Mouse (Mus musculus) embryonic facial prominence, embryonic 14.5 days (tissue): Measurements from ENCODE around the gene Tanc2. TPM values are rescaled to one million over a fixed set of nuclear protein-coding genes. Genes with fewer than 3 reads are reported as not detected.

Experiments used
- ATAC-seq: fragments of 200-750 bp; cut with Nextera tagmentation; 2 replicates; pipeline ENCODE4 v1.8.0; 2017; ENCODE audit warnings: low read depth, moderate number of reproducible peaks, moderate TSS enrichment
- DNase-seq: peaks from one replicate; pipeline ENCODE4 v3.0.0-alpha.2; 2015; ENCODE audit warnings: low spot score
- H3K27ac ChIP-seq: fragments of 300-500 bp; sonication (generic); replicated peaks from 2 replicates; pipeline ENCODE4 v1.5.1; 2014; ENCODE audit warnings: low read depth, mild to moderate bottlenecking, low read length, moderate library complexity
- H3K27me3 ChIP-seq: fragments of 300-500 bp; sonication (generic); replicated peaks from 2 replicates; pipeline ENCODE4 v1.6.1; 2014; ENCODE audit warnings: low read length; ENCODE audit not compliant: control insufficient read depth, insufficient read depth
- H3K36me3 ChIP-seq: fragments of 300-500 bp; sonication (generic); 2 replicates; pipeline ENCODE4 v1.6.1; 2014; ENCODE audit warnings: low read length, mixed read lengths; ENCODE audit not compliant: control insufficient read depth, insufficient read depth
- H3K4me1 ChIP-seq: fragments of 300-500 bp; sonication (generic); 2 replicates; pipeline ENCODE4 v1.6.1; 2014; ENCODE audit warnings: antibody characterized with exemption, low read length; ENCODE audit not compliant: control insufficient read depth, insufficient read depth
- H3K4me2 ChIP-seq: fragments of 300-500 bp; sonication (generic); 2 replicates; pipeline ENCODE4 v1.6.1; 2014; ENCODE audit warnings: low read depth, mild to moderate bottlenecking, low read length, moderate library complexity, mixed read lengths
- H3K4me3 ChIP-seq: fragments of 300-500 bp; sonication (generic); 2 replicates; pipeline ENCODE4 v1.5.1; 2014; ENCODE audit warnings: low read depth, mild to moderate bottlenecking, low read length
- H3K9ac ChIP-seq: fragments of 300-500 bp; sonication (generic); 2 replicates; pipeline ENCODE4 v1.6.1; 2014; ENCODE audit warnings: low read depth, mild to moderate bottlenecking, low read length, moderate library complexity, mixed read lengths
- H3K9me3 ChIP-seq: fragments of 300-500 bp; sonication (generic); 2 replicates; pipeline ENCODE4 v1.6.1; 2016; ENCODE audit warnings: low read length; ENCODE audit not compliant: control insufficient read depth
- WGBS: fragments of 180-500 bp; shearing (Covaris S2); extraction: QIAGEN DNeasy Blood & Tissue Kit; methylation state at CpG from one replicate; pipeline ENCODE4 v1.1.7; 2014; 5-methylcytosine and 5-hydroxymethylcytosine counted together
- polyA plus RNA-seq: library from polyadenylated mRNA; unstranded; fragments of >200 nt; fragmentation: Nextera tagmentation; extraction: Ambion mirVana; gene quantifications from 2 replicates; pipeline ENCODE4 v1.2.1, GENCODE M21; 2014

Tanc2 gene
- polyA plus RNA-seq, 1 experiment from 2014 or later: 13.7 TPM

GRCm38 (mm10) chr11:105823759-105824158 lies 234.0 kb downstream of the Tanc2 start:
- no peaks in the 10 kb centered on the region for H3K36me3 ChIP-seq
- no peaks in the 10 kb centered on the region for H3K27me3 ChIP-seq
- no peaks in the 10 kb centered on the region for H3K9me3 ChIP-seq
- 56% methylated on average over 2 of the region's 2 CpGs for WGBS
- no peak overlapping the region for H3K27ac ChIP-seq
- H3K4me2 ChIP-seq: no peak overlapping the region
- H3K4me3 ChIP-seq: no peak overlapping the region
- H3K9ac ChIP-seq: no peak overlapping the region
- DNase-seq: no peak
- ATAC-seq: no peak
- H3K4me1 ChIP-seq: no peaks in the 10 kb centered on the region

GRCm38 (mm10) chr11:105828175-105828574 lies 238.4 kb downstream of the Tanc2 start:
- ATAC-seq: no peak

GRCm38 (mm10) chr11:105835209-105835608 lies 245.4 kb downstream of the Tanc2 start:
- no peak overlapping the region for H3K4me2 ChIP-seq
- no peak overlapping the region for H3K4me3 ChIP-seq
- H3K27me3 ChIP-seq: no peaks in the 10 kb centered on the region
- H3K36me3 ChIP-seq: peaks cover 6% of the 10 kb centered on the region; the same call in 1 of the 2 replicates
- no peaks in the 10 kb centered on the region for H3K4me1 ChIP-seq
- ATAC-seq: no peak
- H3K27ac ChIP-seq: no peak overlapping the region
- no peak overlapping the region for H3K9ac ChIP-seq
- no peaks in the 10 kb centered on the region for H3K9me3 ChIP-seq
- 90% methylated on average over 4 of the region's 4 CpGs for WGBS
- no peak for DNase-seq

More at GRCm38 (mm10) chr11:105828175-105828574, 238.4 kb downstream of the Tanc2 start:
- Histone ChIP-seq H3K4me1 (no peaks in the 10 kb centered on the region), H3K27me3 (no peaks in the 10 kb centered on the region), H3K9me3 (no peaks in the 10 kb centered on the region), H3K36me3 (no peaks in the 10 kb centered on the region), H3K4me3 (no peak overlapping the region), H3K27ac (no peak overlapping the region), H3K4me2 (no peak overlapping the region), H3K9ac (no peak overlapping the region)
- 85% methylated on average over 2 of the region's 2 CpGs for WGBS
- no peak for DNase-seq

GRCm38 (mm10) chr11:105836344-105836891 lies 246.6 kb downstream of the Tanc2 start:
- Histone ChIP-seq H3K4me1 (no peaks in the 10 kb centered on the region), H3K9ac (no peak overlapping the region), H3K4me3 (no peak overlapping the region), H3K9me3 (no peaks in the 10 kb centered on the region), H3K4me2 (no peak overlapping the region), H3K27me3 (no peaks in the 10 kb centered on the region), H3K36me3 (peaks cover 6% of the 10 kb centered on the region; the same call in 1 of the 2 replicates), H3K27ac (no peak overlapping the region)
- 83% methylated on average over 6 of the region's 6 CpGs for WGBS
- ATAC-seq (no peak), DNase-seq (no peak)

GRCm38 (mm10) chr11:105837962-105838361 lies 248.2 kb downstream of the Tanc2 start:
- H3K4me2 ChIP-seq: no peak overlapping the region
- peaks cover 6% of the 10 kb centered on the region; the same call in 1 of the 2 replicates for H3K36me3 ChIP-seq
- no peak overlapping the region for H3K4me3 ChIP-seq
- no peaks in the 10 kb centered on the region for H3K4me1 ChIP-seq
- H3K9ac ChIP-seq: no peak overlapping the region
- no peak overlapping the region for H3K27ac ChIP-seq
- no peaks in the 10 kb centered on the region for H3K9me3 ChIP-seq
- no peaks in the 10 kb centered on the region for H3K27me3 ChIP-seq
- no peak for ATAC-seq
- no peak for DNase-seq

GRCm38 (mm10) chr11:105845901-105846300 lies 256.1 kb downstream of the Tanc2 start:
- Histone ChIP-seq H3K9me3 (no peaks in the 10 kb centered on the region), H3K4me1 (no peaks in the 10 kb centered on the region), H3K4me3 (no peak overlapping the region), H3K9ac (no peak overlapping the region), H3K27me3 (no peaks in the 10 kb centered on the region), H3K36me3 (peaks cover 5% of the 10 kb centered on the region; the same call in 1 of the 2 replicates), H3K27ac (no peak overlapping the region), H3K4me2 (no peak overlapping the region)
- WGBS: 83% methylated on average over 1 of the region's 1 CpGs
- DNase-seq (no peak), ATAC-seq (no peak)

GRCm38 (mm10) chr11:105855504-105855903 lies 265.7 kb downstream of the Tanc2 start:
- Histone ChIP-seq H3K9me3 (no peaks in the 10 kb centered on the region), H3K27me3 (no peaks in the 10 kb centered on the region), H3K4me1 (no peaks in the 10 kb centered on the region), H3K4me3 (no peak overlapping the region), H3K4me2 (no peak overlapping the region), H3K9ac (no peak overlapping the region), H3K36me3 (peaks cover 6% of the 10 kb centered on the region; the same call in 1 of the 2 replicates), H3K27ac (no peak overlapping the region)
- peak; percentile 87 for DNase-seq
- ATAC-seq: peak; percentile 50; the same call in 1 of the 2 replicates
- 27% methylated on average over 3 of the region's 3 CpGs for WGBS

- Histone ChIP-seq H3K4me1 (no peaks in the 10 kb centered on the region), H3K9me3 (no peaks in the 10 kb centered on the region), H3K36me3 (peaks cover 6% of the 10 kb centered on the region; the same call in 1 of the 2 replicates), H3K27me3 (no peaks in the 10 kb centered on the region), H3K4me3 (no peak overlapping the region), H3K4me2 (no peak overlapping the region), H3K27ac (no peak overlapping the region), H3K9ac (no peak overlapping the region)
- ATAC-seq (no peak), DNase-seq (no peak)
Observed at GRCm38 (mm10) chr11:105858063-105858462, 268.3 kb downstream of the Tanc2 start.

- Histone ChIP-seq H3K27ac (no peak overlapping the region), H3K36me3 (peaks cover 8% of the 10 kb centered on the region), H3K9me3 (no peaks in the 10 kb centered on the region), H3K27me3 (no peaks in the 10 kb centered on the region), H3K4me3 (no peak overlapping the region), H3K4me1 (no peaks in the 10 kb centered on the region), H3K9ac (no peak overlapping the region), H3K4me2 (no peak overlapping the region)
- WGBS: 97% methylated on average over 1 of the region's 1 CpGs
- DNase-seq (no peak), ATAC-seq (no peak)
Observed at GRCm38 (mm10) chr11:105885558-105885957, 295.8 kb downstream of the Tanc2 start.
